8 mouse cellular contexts compared by ENCODE assay signal in the genomic region with DNA sequence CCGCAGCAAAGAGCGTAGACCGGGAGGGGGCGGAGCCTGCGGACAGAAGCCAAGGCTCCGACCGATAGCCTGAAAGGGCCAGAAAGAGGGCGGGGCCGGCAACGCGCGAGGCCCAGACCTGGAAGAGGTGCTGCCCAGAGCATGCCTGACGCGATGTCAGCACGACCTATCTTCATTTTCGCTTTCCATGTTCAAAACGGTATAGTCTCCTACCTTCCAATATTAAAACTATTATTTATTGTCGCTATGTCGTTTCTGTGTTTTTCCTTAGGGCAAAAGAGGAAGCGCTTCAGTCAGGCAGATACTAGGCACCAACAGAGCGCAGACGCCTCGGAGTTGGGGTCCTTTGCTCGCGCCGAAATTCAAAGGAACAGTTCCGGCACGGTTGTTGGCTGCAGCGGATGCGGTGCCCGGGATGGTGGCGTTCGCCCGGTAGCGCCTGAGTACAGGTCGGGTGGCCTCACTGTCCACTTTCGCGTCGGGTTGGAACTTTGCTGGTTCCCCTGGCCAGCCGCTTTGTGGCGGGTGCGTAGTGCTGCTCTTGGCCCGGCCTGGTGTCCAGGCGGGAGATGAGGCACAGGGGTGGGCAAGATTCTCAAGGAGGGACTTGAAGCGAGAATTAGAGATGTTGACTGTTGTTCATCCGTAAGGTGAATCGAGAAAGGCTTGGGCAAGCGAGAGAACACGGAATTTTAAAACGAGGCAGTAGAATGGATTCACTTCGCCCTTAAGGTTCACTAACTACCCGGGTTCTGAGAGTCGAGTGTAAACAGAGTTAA. TPM values are rescaled to one million over a fixed set of nuclear protein-coding genes. Genes with fewer than 3 reads are reported as not detected.
A peak's percentile ranks its signal among the peaks of the same experiment; 100 is the strongest.
DNase-seq lines count a peak whose midpoint lies in the region; ATAC-seq lines count a peak whose summit lies in the region.

Gene Smc2 (plus strand): TSS at position 358 of the 779 bp plus-strand sequence.

- intact Hi-C loops in gastrocnemius, postnatal 14 days (cut with DNase I; ENCODE audit: low total_unique reads), result no loop called here
- intact Hi-C loops in left cerebral cortex, postnatal 10 days (cut with DNase I), result no loop called here

- ATAC-seq in inflammation-experienced regulatory T-cells, adult 6 months, result peak; percentile 94
- peak; percentile 97 for ATAC-seq in megakaryocyte-erythroid progenitor cell, adult 5-6 weeks (replicated peaks; ENCODE audit: low FRiP score, low TSS enrichment, poor library complexity, severe bottlenecking)

- DNase-seq in adrenal gland, adult (ENCODE audit: inconsistent age in 2 of 2, low spot score in 1 of 2), result peak; percentile 94 to 98
- DNase-seq in embryo, embryonic 10.5 days (ENCODE audit: low spot score), result peak; percentile 95
- peak; percentile 95 for DNase-seq in gastrocnemius, postnatal 14 days
- peak; percentile 85 to 97 for DNase-seq in left cerebral cortex, postnatal 10 days (ENCODE audit: extremely low spot score in 1 of 2, low spot score in 2 of 2)
- peak; percentile 89 for DNase-seq in right cerebral cortex, postnatal 25 days
- peak; percentile 88 to 91 for DNase-seq in urinary bladder, postnatal 4 days (ENCODE audit: low spot score in 2 of 2)

RNA-seq across cellular contexts. Expression of gene Smc2, which starts in this region (rescaled TPM):
- 1 to 10 TPM; 4.9 to 5.3 TPM for total RNA-seq in gastrocnemius, postnatal 14 days (2021)
- polyA plus RNA-seq in inflammation-experienced regulatory T-cells, adult 6 months (2017; shearing (Covaris generic)), result 100 to 1,000 TPM in 1 of 3 experiments, 10 to 100 TPM in 2; 48.7 to 197 (median 55.1) TPM
- 1 to 10 TPM; 7.1 to 8.6 TPM for total RNA-seq in left cerebral cortex, postnatal 10 days (2021)
- total RNA-seq in megakaryocyte-erythroid progenitor cell, adult 5-6 weeks (2014; fragmentation: Nextera tagmentation), result 82.2 and 107 TPM in 2 replicates
- total RNA-seq in megakaryocyte-erythroid progenitor cell, adult 5-6 weeks (2017), result 221 and 224 TPM in 2 replicates

Comparison
In these comparisons a context has a peak if more than half of its experiments do, and no peak if none do; other contexts are left out.
1. Peak in every context shown above with its lines: DNase-seq and ATAC-seq.
2. RNA of gene Smc2 (total RNA-seq): 82.2 to 224 TPM in megakaryocyte-erythroid progenitor cell, adult 5-6 weeks; 7.1 to 8.6 TPM in left cerebral cortex, postnatal 10 days and 4.9 to 5.3 TPM in gastrocnemius, postnatal 14 days; every median in the first group is over 4 times any median in the second.